In genomic region chr4:119490806-119491205, GRCm38 (mm10) we compare ENCODE assay signal across 10 mouse cellular contexts. TPM values are rescaled to one million over a fixed set of nuclear protein-coding genes. Genes with fewer than 3 reads are reported as not detected.
DNase-seq lines count a peak whose midpoint lies in the region; ATAC-seq lines count a peak whose summit lies in the region.
"Had no signal": no experiment of that assay in that cellular context is flagged by ENCODE, and none has a peak within 500 bp of the region (broad histone marks: within the 10 kb centered on the region; RNA-seq: fewer than 3 reads in every experiment).

No protein-coding gene starts in this region.

- H3K9ac ChIP-seq in liver, embryonic 12.5 days: no peak overlapping the region
- no peak overlapping the region for H3K9ac ChIP-seq in neural tube, embryonic 13.5 days
- H3K9ac ChIP-seq: lung, embryonic 15.5 days had no signal

- peaks cover 57% of the 10 kb centered on the region for H3K27me3 ChIP-seq in liver, embryonic 12.5 days (replicated peaks)
- H3K27me3 ChIP-seq in neural tube, embryonic 13.5 days: peaks cover 19% of the 10 kb centered on the region

- no peak overlapping the region for H3K4me2 ChIP-seq in liver, embryonic 12.5 days
- peak overlapping the region; percentile 71 for H3K4me2 ChIP-seq in neural tube, embryonic 13.5 days
- H3K4me2 ChIP-seq: lung, embryonic 15.5 days had no signal

- 56% methylated on average over 3 of the region's 3 CpGs for WGBS in liver, embryonic 12.5 days (ENCODE audit: insufficient replicate concordance)
- WGBS in neural tube, embryonic 13.5 days: 75% methylated on average over 3 of the region's 3 CpGs

- peak; percentile 11 to 37 for DNase-seq in adrenal gland, adult (ENCODE audit: inconsistent age in 2 of 2, low spot score in 1 of 2)
- no peak for DNase-seq in adrenal gland, adult 2 months
- DNase-seq in liver: peak; percentile 41
- DNase-seq in cerebellum, adult 18-20 months: peak; percentile 56
- DNase-seq in kidney, postnatal 4 days: peak; percentile 68 to 70

- no peaks in the 10 kb centered on the region for H3K36me3 ChIP-seq in liver, embryonic 12.5 days
- no peaks in the 10 kb centered on the region for H3K36me3 ChIP-seq in neural tube, embryonic 13.5 days
- H3K36me3 ChIP-seq: lung, embryonic 15.5 days had no signal

- no peak for ATAC-seq in liver, embryonic 12.5 days
- ATAC-seq in neural tube, embryonic 13.5 days (ENCODE audit: low read depth): no peak
- no peak for ATAC-seq in erythroblast, adult 5-6 weeks (replicated peaks; ENCODE audit: low FRiP score, poor library complexity, severe bottlenecking)

- H3K27ac ChIP-seq in liver, embryonic 12.5 days: no peak overlapping the region
- no peak overlapping the region for H3K27ac ChIP-seq in neural tube, embryonic 13.5 days (replicated peaks)
- H3K27ac ChIP-seq: lung, embryonic 15.5 days had no signal

- H3K4me3 ChIP-seq in liver, embryonic 12.5 days: no peak overlapping the region
- 0 out of 2 replicates have a peak overlapping the region, but pooled peaks have one; percentile 62 for H3K4me3 ChIP-seq in neural tube, embryonic 13.5 days
- H3K4me3 ChIP-seq: lung, embryonic 15.5 days had no signal

- H3K9me3 ChIP-seq in liver, embryonic 12.5 days (replicated peaks): no peaks in the 10 kb centered on the region
- H3K9me3 ChIP-seq in neural tube, embryonic 13.5 days: no peaks in the 10 kb centered on the region
- H3K9me3 ChIP-seq: lung, embryonic 15.5 days had no signal

- peaks cover 5% of the 10 kb centered on the region; the same call in 1 of the 2 replicates for H3K4me1 ChIP-seq in liver, embryonic 12.5 days
- peaks cover 35% of the 10 kb centered on the region for H3K4me1 ChIP-seq in neural tube, embryonic 13.5 days (replicated peaks)

RNA-seq across cellular contexts. Expression of gene Rimkla, which starts 1.6 kb away (rescaled TPM):
- total RNA-seq in adrenal gland, adult 2 months (2021): under 1 TPM; 0.09 to 0.21 TPM
- 0.11 and 0.28 TPM in 2 replicates for polyA plus RNA-seq in adrenal gland, adult 2 months (2012; rRNA removed)
- polyA plus RNA-seq in liver, embryonic 12.5 days (2016; fragmentation: Nextera tagmentation; extraction: Ambion mirVana): 0.04 and 0.08 TPM in 2 replicates
- 26.3 and 28.7 TPM in 2 replicates for polyA plus RNA-seq in neural tube, embryonic 13.5 days (2015; fragmentation: Nextera tagmentation; extraction: Ambion mirVana)
- not detected in 2 replicates for total RNA-seq in erythroblast, adult 5-6 weeks (2015; ENCODE audit: low replicate concordance)
- not detected in 2 replicates for total RNA-seq in erythroblast, adult 5-6 weeks (2017; ENCODE audit: low replicate concordance)
- polyA plus RNA-seq: C2C12 had no signal

RNA-seq across cellular contexts. Expression of gene Foxj3, which starts 46.0 kb away (rescaled TPM):
- total RNA-seq in adrenal gland, adult 2 months (2021): 10 to 100 TPM; 41.8 to 43.6 TPM
- polyA plus RNA-seq in adrenal gland, adult 2 months (2012; rRNA removed): 10.2 and 11.8 TPM in 2 replicates
- 10.0 and 10.8 TPM in 2 replicates for polyA plus RNA-seq in liver, embryonic 12.5 days (2016; fragmentation: Nextera tagmentation; extraction: Ambion mirVana)
- 23.5 and 26.1 TPM in 2 replicates for polyA plus RNA-seq in neural tube, embryonic 13.5 days (2015; fragmentation: Nextera tagmentation; extraction: Ambion mirVana)
- total RNA-seq in erythroblast, adult 5-6 weeks (2015; ENCODE audit: low replicate concordance): 5.0 and 16.1 TPM in 2 replicates
- 6.4 and 15.9 TPM in 2 replicates for total RNA-seq in erythroblast, adult 5-6 weeks (2017; ENCODE audit: low replicate concordance)

RNA-seq across cellular contexts. Expression of gene Frg2f1, which starts 48.5 kb away (rescaled TPM):
- total RNA-seq in adrenal gland, adult 2 months (2021): 1 to 10 TPM; 8.2 to 9.5 TPM
- polyA plus RNA-seq in adrenal gland, adult 2 months (2012; rRNA removed): 24.8 and 32.4 TPM in 2 replicates
- 1.1 and 1.2 TPM in 2 replicates for polyA plus RNA-seq in liver, embryonic 12.5 days (2016; fragmentation: Nextera tagmentation; extraction: Ambion mirVana)
- 5.4 and 7.2 TPM in 2 replicates for polyA plus RNA-seq in neural tube, embryonic 13.5 days (2015; fragmentation: Nextera tagmentation; extraction: Ambion mirVana)
- total RNA-seq in erythroblast, adult 5-6 weeks (2015; ENCODE audit: low replicate concordance): not detected in 2 replicates
- not detected in 2 replicates for total RNA-seq in erythroblast, adult 5-6 weeks (2017; ENCODE audit: low replicate concordance)

Comparison
In these comparisons a context has a peak if more than half of its experiments do, and no peak if none do; other contexts are left out.
1. RNA of gene Rimkla, which starts 1.6 kb away (polyA plus RNA-seq): 26.3 to 28.7 TPM in neural tube, embryonic 13.5 days; 0.11 to 0.28 TPM in adrenal gland, adult 2 months and 0.04 to 0.08 TPM in liver, embryonic 12.5 days; every median in the first group is over 10 times any median in the second.